Mouse (Mus musculus) heart, embryonic 16.5 days (tissue): ENCODE data around the gene Polrmt. TPM values are rescaled to one million over a fixed set of nuclear protein-coding genes. Genes with fewer than 3 reads are reported as not detected.
A peak's percentile ranks its signal among the peaks of the same experiment; 100 is the strongest.

ENCODE experiments used
- ATAC-seq: fragments of 200-750 bp; cut with Nextera tagmentation; replicated peaks from 2 replicates; pipeline ENCODE4 v1.8.0; 2017; ENCODE audit warnings: moderate number of reproducible peaks; ENCODE audit not compliant: insufficient read depth, low FRiP score; ENCODE audit errors: extremely low read depth
- H3K27ac ChIP-seq: fragments of 300-500 bp; sonication (generic); 2 replicates; pipeline ENCODE4 v1.5.1; 2014; ENCODE audit warnings: mild to moderate bottlenecking, low read length, control low read depth, moderate library complexity
- H3K27me3 ChIP-seq: fragments of 300-500 bp; sonication (generic); 2 replicates; pipeline ENCODE4 v1.6.1; 2014; ENCODE audit warnings: low read length, mixed read lengths; ENCODE audit not compliant: control insufficient read depth, insufficient read depth
- H3K36me3 ChIP-seq: fragments of 300-500 bp; sonication (generic); 2 replicates; pipeline ENCODE4 v1.6.1; 2014; ENCODE audit not compliant: control insufficient read depth, insufficient read depth
- H3K4me1 ChIP-seq: fragments of 300-500 bp; sonication (generic); 2 replicates; pipeline ENCODE4 v1.6.1; 2014; ENCODE audit warnings: low read length, mixed read lengths; ENCODE audit not compliant: control insufficient read depth, insufficient read depth
- H3K4me2 ChIP-seq: fragments of 300-500 bp; sonication (generic); 2 replicates; pipeline ENCODE4 v1.6.1; 2014; ENCODE audit warnings: low read depth, mild to moderate bottlenecking, control low read depth, low read length
- H3K4me3 ChIP-seq: fragments of 300-500 bp; sonication (generic); 2 replicates; pipeline ENCODE4 v1.5.1; 2014; ENCODE audit warnings: mild to moderate bottlenecking, control low read depth, low read length
- H3K9ac ChIP-seq: fragments of 300-500 bp; sonication (generic); 2 replicates; pipeline ENCODE4 v1.6.1; 2014; ENCODE audit warnings: low read length, control low read depth
- H3K9me3 ChIP-seq: fragments of 300-500 bp; sonication (generic); replicated peaks from 2 replicates; pipeline ENCODE4 v1.6.1; 2016; ENCODE audit warnings: low read length; ENCODE audit not compliant: control insufficient read depth
- WGBS: fragments of 180-500 bp; shearing (Covaris S2); extraction: QIAGEN DNeasy Blood & Tissue Kit; methylation state at CpG from one replicate; pipeline ENCODE4 v1.1.7; 2014; 5-methylcytosine and 5-hydroxymethylcytosine counted together
- polyA plus RNA-seq: library from polyadenylated mRNA; unstranded; fragments of >200 nt; fragmentation: Nextera tagmentation; extraction: Ambion mirVana; gene quantifications from 2 replicates; pipeline ENCODE4 v1.2.1, GENCODE M21; 2015

Gene Polrmt
- polyA plus RNA-seq, 1 experiment from 2014 or later = 36.3 TPM

- H3K36me3 ChIP-seq = peaks cover 42% of the 10 kb centered on the region
- no peak overlapping the region for H3K4me3 ChIP-seq
- no peaks in the 10 kb centered on the region for H3K9me3 ChIP-seq
- 61% methylated on average over 2 of the region's 2 CpGs for WGBS
- H3K4me2 ChIP-seq = no peak overlapping the region
- no peaks in the 10 kb centered on the region for H3K27me3 ChIP-seq
- H3K4me1 ChIP-seq = peaks cover 31% of the 10 kb centered on the region
- ATAC-seq = no peak
- no peak overlapping the region for H3K9ac ChIP-seq
- H3K27ac ChIP-seq = peak overlapping the region; percentile 83
These were observed 60.2 kb downstream of the Polrmt start for GRCm38 (mm10) chr10:79686219-79686618.

Other genes with a start within 250 kb of the Polrmt start
- gene Plpp2, start 212.8 kb downstream of the Polrmt start, polyA plus RNA-seq = 6.7 and 9.8 TPM in 2 replicates
- 26.5 and 28.1 TPM in 2 replicates for gene Mier2, start 191.4 kb downstream of the Polrmt start, polyA plus RNA-seq
- gene Theg, start 159.2 kb downstream of the Polrmt start, polyA plus RNA-seq = not detected in 2 replicates
- 0.05 TPM in 1 of 2 replicates, not detected in the other for gene C2cd4c, start 132.6 kb downstream of the Polrmt start, polyA plus RNA-seq
- gene Shc2, start 108.7 kb downstream of the Polrmt start, polyA plus RNA-seq = 2.0 and 2.6 TPM in 2 replicates
- gene Odf3l2, start 100.8 kb downstream of the Polrmt start, polyA plus RNA-seq = not detected in 2 replicates
- 1.4 and 1.8 TPM in 2 replicates for gene Madcam1, start 82.0 kb downstream of the Polrmt start, polyA plus RNA-seq
- 45.5 and 47.0 TPM in 2 replicates for gene Tpgs1, start 77.2 kb downstream of the Polrmt start, polyA plus RNA-seq
- gene Cdc34, start 64.4 kb downstream of the Polrmt start, polyA plus RNA-seq = 98.0 and 101 TPM in 2 replicates
- gene Gzmm, start 57.6 kb downstream of the Polrmt start, polyA plus RNA-seq = 1.1 and 1.3 TPM in 2 replicates
- gene Bsg, start 42.1 kb downstream of the Polrmt start, polyA plus RNA-seq = 1,046 and 1,072 TPM in 2 replicates
- gene Hcn2, start 29.9 kb downstream of the Polrmt start, polyA plus RNA-seq = not detected in 2 replicates
- gene Fgf22, start 8.5 kb upstream of the Polrmt start, polyA plus RNA-seq = 0.13 TPM in 1 of 2 replicates, not detected in the other
- gene Rnf126, start 20.4 kb upstream of the Polrmt start, polyA plus RNA-seq = 56.0 and 57.4 TPM in 2 replicates
- 22.6 and 26.7 TPM in 2 replicates for gene Fstl3, start 30.7 kb upstream of the Polrmt start, polyA plus RNA-seq
- 2.9 and 7.9 TPM in 2 replicates for gene Prss57, start 44.4 kb upstream of the Polrmt start, polyA plus RNA-seq
- 59.6 and 67.6 TPM in 2 replicates for gene Palm, start 47.0 kb upstream of the Polrmt start, polyA plus RNA-seq
- gene Misp, start 74.4 kb upstream of the Polrmt start, polyA plus RNA-seq = 1.8 and 1.9 TPM in 2 replicates
- gene Ptbp1, start 107.8 kb upstream of the Polrmt start, polyA plus RNA-seq = 125 and 146 TPM in 2 replicates
- gene Prtn3, start 127.9 kb upstream of the Polrmt start, polyA plus RNA-seq = 1.2 and 1.9 TPM in 2 replicates
- 9.1 and 9.8 TPM in 2 replicates for gene Plppr3, start 128.1 kb upstream of the Polrmt start, polyA plus RNA-seq
- 0.20 and 1.1 TPM in 2 replicates for gene Elane, start 139.7 kb upstream of the Polrmt start, polyA plus RNA-seq
- gene Cfd, start 144.3 kb upstream of the Polrmt start, polyA plus RNA-seq = not detected in 2 replicates
- gene Med16, start 162.3 kb upstream of the Polrmt start, polyA plus RNA-seq = 44.9 and 45.2 TPM in 2 replicates
- 2.4 and 13.2 TPM in 2 replicates for gene Gm26602, start 164.3 kb upstream of the Polrmt start, polyA plus RNA-seq
- gene Kiss1r, start 170.4 kb upstream of the Polrmt start, polyA plus RNA-seq = 0.49 and 0.64 TPM in 2 replicates
- 112 and 114 TPM in 2 replicates for gene R3hdm4, start 174.6 kb upstream of the Polrmt start, polyA plus RNA-seq
- gene Arid3a, start 180.5 kb upstream of the Polrmt start, polyA plus RNA-seq = 1.5 and 2.3 TPM in 2 replicates
- gene Wdr18, start 213.6 kb upstream of the Polrmt start, polyA plus RNA-seq = 69.6 TPM in 2 replicates
- 0.25 and 0.35 TPM in 2 replicates for gene Grin3b, start 224.1 kb upstream of the Polrmt start, polyA plus RNA-seq
- 10.6 and 13.5 TPM in 2 replicates for gene Tmem259, start 237.7 kb upstream of the Polrmt start, polyA plus RNA-seq
- 218 and 255 TPM in 2 replicates for gene Cnn2, start 242.0 kb upstream of the Polrmt start, polyA plus RNA-seq
- 3.2 TPM in 2 replicates for gene Abca7, start 249.9 kb upstream of the Polrmt start, polyA plus RNA-seq